Mouse (Mus musculus) heart, embryonic 10.5 days (tissue): ENCODE results near the gene Tmco5b. TPM values are rescaled to one million over a fixed set of nuclear protein-coding genes. Genes with fewer than 3 reads are reported as not detected.

Experiments used
- polyA plus RNA-seq: library from polyadenylated mRNA; unstranded; fragments of >200 nt; fragmentation: Nextera tagmentation; extraction: Ambion mirVana; gene quantifications from 2 replicates; pipeline ENCODE4 v1.2.1, GENCODE M21; 2016

Gene Tmco5b
- polyA plus RNA-seq, 1 experiment from 2014 or later, result not detected

Other genes starting within 250 kb of the Tmco5b start
- 1.8 and 3.7 TPM in 2 replicates for gene Ryr3, start 68.6 kb upstream of the Tmco5b start, polyA plus RNA-seq
- 1.8 and 2.3 TPM in 2 replicates for gene Fmn1, start 42.0 kb downstream of the Tmco5b start, polyA plus RNA-seq